Mouse (Mus musculus): ENCODE data around the gene Slc2a9. TPM values are rescaled to one million over a fixed set of nuclear protein-coding genes. Genes with fewer than 3 reads are reported as not detected.
A peak's percentile ranks its signal among the peaks of the same experiment; 100 is the strongest.

Slc2a9 gene
- polyA plus RNA-seq, 1 experiment from 2014 or later = 4.0 TPM

GRCm38 (mm10) chr5:38512991-38513390, 10.0 kb upstream of the Slc2a9 start:
- peaks cover 19% of the 10 kb centered on the region; the same call in 1 of the 2 replicates for H3K4me1 ChIP-seq (ENCODE audit: control insufficient read depth, low read depth, low read length)
- H3K9ac ChIP-seq (ENCODE audit: low read depth, low read length) = no peak overlapping the region

GRCm38 (mm10) chr5:38509568-38509967, 6.6 kb upstream of the Slc2a9 start:
- peaks cover 38% of the 10 kb centered on the region for H3K4me1 ChIP-seq (ENCODE audit: control insufficient read depth, low read depth, low read length)
- no peaks in the 10 kb centered on the region for H3K9me3 ChIP-seq (replicated peaks; ENCODE audit: control insufficient read depth, low read length)
- peak overlapping the region; percentile 62 for H3K4me2 ChIP-seq (ENCODE audit: low read depth, low read length)
- 26% methylated on average over 4 of the region's 4 CpGs for WGBS (ENCODE audit: insufficient replicate concordance)
- peak; percentile 92 for ATAC-seq (ENCODE audit: low read depth)
- peak overlapping the region; percentile 41 for H3K9ac ChIP-seq (ENCODE audit: low read depth, low read length)
- no peaks in the 10 kb centered on the region for H3K27me3 ChIP-seq (ENCODE audit: control insufficient read depth, insufficient read depth, low read depth, low read length)
- peak overlapping the region; percentile 61 for H3K4me3 ChIP-seq (ENCODE audit: low read depth, low read length)
- 0 out of 2 replicates have a peak, but pooled peaks cover 3% of the 10 kb centered on the region for H3K36me3 ChIP-seq (ENCODE audit: control insufficient read depth, insufficient read depth)
- peak overlapping the region; percentile 79 for H3K27ac ChIP-seq (ENCODE audit: low read length)

More at GRCm38 (mm10) chr5:38512991-38513390, 10.0 kb upstream of the Slc2a9 start:
- Histone ChIP-seq H3K27ac (ENCODE audit: low read length) (no peak overlapping the region), H3K36me3 (ENCODE audit: control insufficient read depth, insufficient read depth) (0 out of 2 replicates have a peak, but pooled peaks cover 4% of the 10 kb centered on the region), H3K4me2 (ENCODE audit: low read depth, low read length) (no peak overlapping the region), H3K4me3 (ENCODE audit: low read depth, low read length) (no peak overlapping the region), H3K27me3 (ENCODE audit: control insufficient read depth, insufficient read depth, low read depth, low read length) (no peaks in the 10 kb centered on the region), H3K9me3 (replicated peaks; ENCODE audit: control insufficient read depth, low read length) (no peaks in the 10 kb centered on the region)
- no peak for ATAC-seq (ENCODE audit: low read depth)
- WGBS (ENCODE audit: insufficient replicate concordance) = 42% methylated on average over 2 of the region's 2 CpGs

GRCm38 (mm10) chr5:38505435-38505765, 2.5 kb upstream of the Slc2a9 start:
- Histone ChIP-seq H3K4me1 (ENCODE audit: control insufficient read depth, low read depth, low read length) (peaks cover 50% of the 10 kb centered on the region), H3K9me3 (replicated peaks; ENCODE audit: control insufficient read depth, low read length) (no peaks in the 10 kb centered on the region), H3K9ac (ENCODE audit: low read depth, low read length) (peak overlapping the region; percentile 59), H3K4me3 (ENCODE audit: low read depth, low read length) (no peak overlapping the region), H3K27me3 (ENCODE audit: control insufficient read depth, insufficient read depth, low read depth, low read length) (no peaks in the 10 kb centered on the region), H3K4me2 (ENCODE audit: low read depth, low read length) (peak overlapping the region; percentile 21), H3K36me3 (ENCODE audit: control insufficient read depth, insufficient read depth) (no peaks in the 10 kb centered on the region), H3K27ac (ENCODE audit: low read length) (peak overlapping the region; percentile 86)
- ATAC-seq (ENCODE audit: low read depth) = 0 out of 2 replicates have a peak, but pooled peaks have one; percentile 12
- WGBS (ENCODE audit: insufficient replicate concordance) = 23% methylated on average over 3 of the region's 3 CpGs

GRCm38 (mm10) chr5:38504747-38505434, 1.9 kb upstream of the Slc2a9 start:
- H3K4me2 ChIP-seq (ENCODE audit: low read depth, low read length) = peak overlapping the region; percentile 21; the same call in 1 of the 2 replicates
- H3K4me3 ChIP-seq (ENCODE audit: low read depth, low read length) = no peak overlapping the region
- peak overlapping the region; percentile 86 for H3K27ac ChIP-seq (ENCODE audit: low read length)
- ATAC-seq (ENCODE audit: low read depth) = no peak
- peak overlapping the region; percentile 59 for H3K9ac ChIP-seq (ENCODE audit: low read depth, low read length)
- no peaks in the 10 kb centered on the region for H3K9me3 ChIP-seq (replicated peaks; ENCODE audit: control insufficient read depth, low read length)
- no peaks in the 10 kb centered on the region for H3K27me3 ChIP-seq (ENCODE audit: control insufficient read depth, insufficient read depth, low read depth, low read length)
- peaks cover 50% of the 10 kb centered on the region for H3K4me1 ChIP-seq (ENCODE audit: control insufficient read depth, low read depth, low read length)
- no peaks in the 10 kb centered on the region for H3K36me3 ChIP-seq (ENCODE audit: control insufficient read depth, insufficient read depth)
- WGBS (ENCODE audit: insufficient replicate concordance) = 34% methylated on average over 6 of the region's 6 CpGs

GRCm38 (mm10) chr5:38504116-38504515, 1.2 kb upstream of the Slc2a9 start:
- peak overlapping the region; percentile 46; the same call in 1 of the 2 replicates for H3K27ac ChIP-seq (ENCODE audit: low read length)
- no peak overlapping the region for H3K4me2 ChIP-seq (ENCODE audit: low read depth, low read length)
- no peak overlapping the region for H3K9ac ChIP-seq (ENCODE audit: low read depth, low read length)
- H3K9me3 ChIP-seq (replicated peaks; ENCODE audit: control insufficient read depth, low read length) = no peaks in the 10 kb centered on the region
- ATAC-seq (ENCODE audit: low read depth) = no peak
- H3K4me1 ChIP-seq (ENCODE audit: control insufficient read depth, low read depth, low read length) = peaks cover 52% of the 10 kb centered on the region
- 76% methylated on average over 1 of the region's 1 CpGs for WGBS (ENCODE audit: insufficient replicate concordance)
- no peak overlapping the region for H3K4me3 ChIP-seq (ENCODE audit: low read depth, low read length)
- no peaks in the 10 kb centered on the region for H3K36me3 ChIP-seq (ENCODE audit: control insufficient read depth, insufficient read depth)
- H3K27me3 ChIP-seq (ENCODE audit: control insufficient read depth, insufficient read depth, low read depth, low read length) = no peaks in the 10 kb centered on the region

- H3K9me3 ChIP-seq (replicated peaks; ENCODE audit: control insufficient read depth, low read length) = no peaks in the 10 kb centered on the region
- H3K4me2 ChIP-seq (ENCODE audit: low read depth, low read length) = no peak overlapping the region
- ATAC-seq (ENCODE audit: low read depth) = peak; percentile 70
- H3K27me3 ChIP-seq (ENCODE audit: control insufficient read depth, insufficient read depth, low read depth, low read length) = no peaks in the 10 kb centered on the region
- peak overlapping the region; percentile 40 for H3K27ac ChIP-seq (ENCODE audit: low read length)
- no peak overlapping the region for H3K9ac ChIP-seq (ENCODE audit: low read depth, low read length)
- no peaks in the 10 kb centered on the region for H3K36me3 ChIP-seq (ENCODE audit: control insufficient read depth, insufficient read depth)
- no peak overlapping the region for H3K4me3 ChIP-seq (ENCODE audit: low read depth, low read length)
- peaks cover 41% of the 10 kb centered on the region for H3K4me1 ChIP-seq (ENCODE audit: control insufficient read depth, low read depth, low read length)
- WGBS (ENCODE audit: insufficient replicate concordance) = 53% methylated on average over 8 of the region's 8 CpGs
Observed at GRCm38 (mm10) chr5:38500043-38500442, 2.9 kb downstream of the Slc2a9 start.

GRCm38 (mm10) chr5:38499316-38499811, 3.6 kb downstream of the Slc2a9 start:
- Histone ChIP-seq H3K9ac (ENCODE audit: low read depth, low read length) (no peak overlapping the region), H3K27me3 (ENCODE audit: control insufficient read depth, insufficient read depth, low read depth, low read length) (no peaks in the 10 kb centered on the region), H3K27ac (ENCODE audit: low read length) (peak overlapping the region; percentile 40), H3K4me2 (ENCODE audit: low read depth, low read length) (no peak overlapping the region), H3K4me1 (ENCODE audit: control insufficient read depth, low read depth, low read length) (peaks cover 37% of the 10 kb centered on the region), H3K36me3 (ENCODE audit: control insufficient read depth, insufficient read depth) (no peaks in the 10 kb centered on the region), H3K4me3 (ENCODE audit: low read depth, low read length) (no peak overlapping the region), H3K9me3 (replicated peaks; ENCODE audit: control insufficient read depth, low read length) (no peaks in the 10 kb centered on the region)
- WGBS (ENCODE audit: insufficient replicate concordance) = 72% methylated on average over 7 of the region's 7 CpGs
- ATAC-seq (ENCODE audit: low read depth) = no peak

- Histone ChIP-seq H3K4me2 (ENCODE audit: low read depth, low read length) (no peak overlapping the region), H3K9me3 (replicated peaks; ENCODE audit: control insufficient read depth, low read length) (no peaks in the 10 kb centered on the region), H3K4me3 (ENCODE audit: low read depth, low read length) (no peak overlapping the region), H3K27me3 (ENCODE audit: control insufficient read depth, insufficient read depth, low read depth, low read length) (no peaks in the 10 kb centered on the region), H3K9ac (ENCODE audit: low read depth, low read length) (no peak overlapping the region), H3K4me1 (ENCODE audit: control insufficient read depth, low read depth, low read length) (peaks cover 31% of the 10 kb centered on the region), H3K36me3 (ENCODE audit: control insufficient read depth, insufficient read depth) (no peaks in the 10 kb centered on the region), H3K27ac (ENCODE audit: low read length) (no peak overlapping the region)
- ATAC-seq (ENCODE audit: low read depth) = peak; percentile 25; the same call in 1 of the 2 replicates
- 51% methylated on average over 5 of the region's 5 CpGs for WGBS (ENCODE audit: insufficient replicate concordance)
Observed at GRCm38 (mm10) chr5:38498479-38498878, 4.5 kb downstream of the Slc2a9 start.

- Histone ChIP-seq H3K27ac (ENCODE audit: low read length) (no peak overlapping the region), H3K9ac (ENCODE audit: low read depth, low read length) (no peak overlapping the region), H3K4me2 (ENCODE audit: low read depth, low read length) (no peak overlapping the region), H3K27me3 (ENCODE audit: control insufficient read depth, insufficient read depth, low read depth, low read length) (no peaks in the 10 kb centered on the region), H3K4me1 (ENCODE audit: control insufficient read depth, low read depth, low read length) (peaks cover 17% of the 10 kb centered on the region), H3K4me3 (ENCODE audit: low read depth, low read length) (no peak overlapping the region), H3K36me3 (ENCODE audit: control insufficient read depth, insufficient read depth) (no peaks in the 10 kb centered on the region), H3K9me3 (replicated peaks; ENCODE audit: control insufficient read depth, low read length) (no peaks in the 10 kb centered on the region)
- WGBS (ENCODE audit: insufficient replicate concordance) = 64% methylated on average over 8 of the region's 8 CpGs
- ATAC-seq (ENCODE audit: low read depth) = no peak
Observed at GRCm38 (mm10) chr5:38496491-38497057, 6.4 kb downstream of the Slc2a9 start.
